Mouse (Mus musculus): ENCODE measurements around the gene F5.

- TF ChIP-seq CTCF (IDR thresholded peaks at IDR 0.05; ENCODE audit: low read depth, low read length), result no peak
- TF ChIP-seq POLR2A (IDR thresholded peaks at IDR 0.05; ENCODE audit: extremely low read depth, insufficient read depth, low read length), result no peak
Observed at GRCm38 (mm10) chr1:164114280-164114679, 37.4 kb upstream of the F5 start.

Data from liver, adult 2 months (tissue).